Mouse (Mus musculus) gastrocnemius, postnatal 36 days (tissue): ENCODE data around the gene Six2. TPM values are rescaled to one million over a fixed set of nuclear protein-coding genes. Genes with fewer than 3 reads are reported as not detected.
A peak's percentile ranks its signal among the peaks of the same experiment; 100 is the strongest.

Experiments
- DNase-seq, 2 experiments: peaks; one replicate each; pipeline ENCODE4 v3.0.0; 2022
- intact Hi-C: fragments of 180-260 bp; cut with DNase I; formaldehyde crosslinking; loops from one replicate; pipeline ENCODE4 v1.15.1; 2025
- long read RNA-seq, 2 experiments: library from polyadenylated mRNA; stranded (forward); transcript quantifications; one replicate each; pipeline ENCODE4 v2.0.0; 2021
- total RNA-seq, 2 experiments: library from RNA; stranded (reverse); gene quantifications; 2 replicates each; pipeline ENCODE4 v1.2.3; 2021

The Six2 gene
- total RNA-seq = 10 to 100 TPM; 12.3 to 16.3 TPM
- long read RNA-seq, experiment 1, transcript Six2-202 (2 exons, 2,119 nt) = major isoform, 6 of 13 reads
- long read RNA-seq, experiment 1, partial matches to known transcripts = 5 of 13 reads
- long read RNA-seq, experiment 1, other reads (novel, unspliced or antisense) = 2 of 13 reads
- long read RNA-seq, experiment 2, transcript Six2-202 (2 exons, 2,119 nt) = major isoform, 12 of 19 reads
- long read RNA-seq, experiment 2, partial matches to known transcripts = 5 of 19 reads
- long read RNA-seq, experiment 2, other reads (novel, unspliced or antisense) = 1 of 19 reads

DNA sequence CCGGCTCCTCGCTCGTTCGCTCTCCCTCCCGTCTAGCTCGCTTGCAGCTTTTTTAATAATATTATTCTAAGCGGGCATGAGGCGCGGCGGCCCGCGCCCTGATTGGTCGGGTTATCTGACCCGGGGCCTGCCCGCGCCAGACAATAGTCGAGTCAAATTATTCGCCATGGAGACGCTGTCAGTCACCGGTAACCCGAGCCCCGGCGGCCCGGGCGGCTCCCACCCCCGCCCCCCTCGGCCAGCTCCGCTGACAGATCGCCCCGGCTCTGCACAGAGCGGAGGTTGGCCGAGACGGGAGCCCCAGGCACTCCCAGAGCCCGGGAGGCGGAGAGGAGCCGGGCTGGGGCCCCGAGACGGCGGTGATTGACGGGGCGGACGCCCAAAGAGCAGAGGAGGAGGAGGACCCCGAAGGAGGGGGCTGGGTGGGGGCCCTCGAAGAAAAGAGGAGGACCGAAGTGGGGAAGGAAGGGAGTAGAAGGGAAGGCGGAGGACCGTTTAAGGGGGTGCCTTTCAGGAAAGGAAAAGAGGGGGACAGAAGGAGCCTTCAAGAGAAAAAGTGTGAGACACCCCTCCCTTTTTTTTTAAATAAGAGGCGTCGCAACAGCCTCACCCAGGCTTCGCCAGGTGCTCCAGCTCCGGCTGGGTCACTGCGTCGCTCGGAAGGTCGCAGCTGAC is at the start of gene Six2:
Six2 (minus strand) TSS at position 39 of the 675 bp plus-strand sequence.
- intact Hi-C loops = loop anchor here (2.0 kb wide), 1 partner anchor 112 kb away; no protein-coding TSS in a partner anchor

DNA sequence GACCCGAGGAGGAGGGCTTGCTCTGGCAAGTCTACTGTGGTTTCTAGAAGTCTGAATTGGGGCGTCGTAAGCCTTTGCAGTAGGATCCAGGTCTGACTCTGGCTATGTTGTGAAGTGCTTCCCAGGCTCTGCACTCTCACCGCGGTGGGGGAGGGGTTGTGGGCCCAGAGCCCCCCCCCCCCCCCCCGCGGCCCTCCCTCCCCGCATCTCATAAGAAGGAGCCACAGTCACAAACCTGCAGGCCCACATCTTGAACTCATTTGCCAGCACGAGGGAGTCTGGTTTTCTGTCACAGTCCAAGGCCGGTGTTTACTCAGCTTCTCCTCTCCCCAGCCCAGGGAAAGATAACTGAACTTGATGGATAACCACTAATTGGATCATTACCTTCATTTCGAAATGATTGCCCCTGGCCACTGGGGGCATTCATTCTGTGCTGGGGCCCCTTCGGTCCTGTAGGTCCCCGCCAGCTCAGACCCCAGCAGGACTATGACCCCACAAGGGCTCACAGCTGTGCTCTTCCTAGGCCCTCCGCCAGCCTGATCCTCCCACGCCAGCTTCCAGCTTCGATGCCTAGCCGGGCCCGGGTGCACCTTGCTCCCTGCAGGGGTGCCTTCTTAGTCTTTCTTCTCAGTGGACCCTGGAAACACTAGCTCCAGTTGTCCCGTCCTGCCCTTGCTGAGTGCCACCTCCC is 49.2 kb upstream of the Six2 start:
- DNase-seq = no peak
- intact Hi-C loops = no loop called here

More for the DNA sequence above, at the start of gene Six2:
- peak; percentile 65 to 75 for DNase-seq

DNA sequence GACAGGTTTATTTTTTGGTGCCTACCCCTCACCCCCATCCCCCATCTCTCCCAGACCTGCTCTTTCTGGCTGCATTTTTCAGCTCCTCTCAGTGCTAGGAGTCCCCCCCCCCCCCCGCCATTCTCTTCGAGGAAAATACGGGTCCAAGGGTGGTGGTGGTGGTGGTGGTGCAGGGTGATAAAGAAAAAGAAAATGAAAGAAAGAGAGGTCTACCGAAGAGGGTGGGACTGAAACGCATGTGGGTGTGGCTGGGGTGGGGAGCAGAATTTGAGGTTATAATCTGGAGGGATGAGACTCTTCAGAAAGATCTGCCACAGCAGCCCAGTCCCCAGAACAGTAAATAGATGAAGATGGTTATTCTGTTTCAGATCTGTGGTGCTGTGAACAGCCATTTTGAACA is 43.3 kb upstream of the Six2 start:
- intact Hi-C loops = no loop called here
- DNase-seq = no peak

DNA sequence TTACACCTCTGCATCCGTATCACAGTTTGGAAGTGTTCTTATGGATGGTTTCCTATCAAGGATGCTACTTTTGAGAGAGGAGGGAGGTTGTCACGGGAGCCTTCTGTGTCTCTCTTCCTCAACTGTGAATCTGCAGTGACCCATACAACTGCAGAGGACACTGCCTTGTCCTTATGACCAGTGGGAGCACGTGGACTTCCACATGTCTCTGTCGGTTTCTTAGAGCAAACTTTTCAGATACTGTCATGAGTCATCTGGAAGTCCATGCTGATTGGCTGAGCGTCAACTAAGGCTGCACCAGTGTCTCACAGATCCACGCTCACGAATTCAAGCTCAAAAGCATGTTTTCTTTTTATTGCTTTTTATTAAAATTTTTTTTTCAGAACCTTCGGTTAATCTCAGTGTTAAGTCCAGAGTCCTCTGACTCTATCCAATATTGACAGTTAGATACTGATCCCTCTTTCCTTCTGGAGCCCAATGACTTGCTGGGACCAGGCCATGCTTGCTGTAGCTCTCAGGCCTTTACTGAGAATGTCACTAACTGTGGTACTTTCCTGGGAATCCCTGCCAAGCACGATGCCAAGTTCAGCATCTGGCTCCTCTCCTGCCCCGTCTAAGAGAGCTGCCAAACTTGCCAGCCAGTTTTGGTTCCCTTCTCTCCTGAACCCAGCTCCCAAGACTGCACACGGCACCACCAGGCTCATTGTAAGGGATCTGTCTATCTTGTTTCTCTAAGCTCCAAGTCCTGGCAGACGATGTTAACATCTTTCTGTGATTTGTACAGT is 42.3 kb upstream of the Six2 start:
- intact Hi-C loops = no loop called here
- no peak for DNase-seq

DNA sequence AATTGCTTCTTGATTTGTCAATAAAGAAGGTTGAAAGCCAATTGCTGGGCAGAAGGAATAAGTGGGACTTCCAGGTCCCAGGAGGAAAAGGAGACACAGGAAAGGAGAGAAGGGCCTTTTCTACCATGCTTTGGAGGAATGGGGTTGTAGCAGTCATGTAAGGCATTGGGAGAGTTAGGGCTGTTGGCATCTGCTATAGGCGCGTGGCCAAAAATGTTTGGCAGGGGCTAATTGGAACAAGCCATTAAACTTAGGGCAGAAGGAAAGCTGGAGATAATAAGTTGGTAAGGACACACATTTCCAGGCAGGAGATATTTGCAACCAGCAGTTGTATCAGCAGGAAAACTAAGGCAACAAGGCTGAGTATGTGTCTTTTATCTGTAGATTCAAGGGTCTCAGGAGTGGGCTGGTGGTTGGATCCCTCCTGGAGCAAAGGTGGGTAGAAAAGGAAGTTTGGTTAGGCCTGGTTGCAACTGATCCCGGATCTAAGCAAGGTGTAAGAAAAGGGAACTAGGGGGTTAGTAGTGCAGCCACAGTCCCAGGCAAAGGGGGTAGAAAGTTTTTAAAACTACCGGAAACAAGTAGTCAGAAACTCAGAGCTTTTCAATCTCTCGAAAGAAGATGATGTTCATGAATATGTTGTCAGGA is 40.1 kb upstream of the Six2 start:
- peak in 1 of 2 experiments; percentile 22 for DNase-seq
- intact Hi-C loops = no loop called here

DNA sequence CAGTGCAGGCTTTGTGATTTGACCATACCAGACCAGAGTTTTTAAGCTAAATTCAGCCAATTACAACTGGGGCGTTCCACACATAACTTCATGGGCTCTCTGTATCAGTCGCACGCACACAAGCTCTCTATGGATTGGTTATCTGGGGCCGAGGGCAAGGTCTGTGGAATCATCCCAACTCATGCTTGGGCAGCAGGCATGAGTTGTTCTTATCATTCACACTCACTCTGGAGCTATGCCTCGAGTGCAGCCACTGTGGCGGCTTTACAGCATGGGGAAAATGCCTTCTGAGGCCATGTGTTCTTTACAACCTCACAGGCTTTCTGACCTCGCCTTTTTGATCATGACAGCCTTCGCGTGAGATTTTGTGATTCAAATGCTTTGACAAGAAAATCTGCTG is 37.9 kb upstream of the Six2 start:
- intact Hi-C loops = no loop called here

DNA sequence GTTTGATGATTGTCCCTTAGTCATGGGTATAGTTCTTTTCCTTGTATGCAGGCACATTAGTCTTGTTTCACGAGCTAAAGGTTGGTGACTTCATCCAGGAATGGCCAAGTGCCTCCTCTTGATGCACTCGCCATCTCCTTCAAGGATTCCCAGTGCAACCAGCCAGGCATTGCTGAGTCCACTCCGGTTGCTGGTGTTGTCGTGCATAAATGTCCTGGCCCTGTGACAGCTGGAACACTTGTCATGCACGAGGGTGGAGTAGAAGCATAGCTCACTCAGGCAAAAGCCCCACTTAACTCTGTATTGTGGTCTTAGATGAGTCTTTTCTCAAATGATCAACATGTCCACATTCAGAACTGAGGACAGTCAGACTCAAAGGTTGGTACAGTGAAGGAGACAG is 35.1 kb upstream of the Six2 start:
- intact Hi-C loops = no loop called here
- no peak for DNase-seq

More for the DNA sequence above, 37.9 kb upstream of the Six2 start:
- no peak for DNase-seq

DNA sequence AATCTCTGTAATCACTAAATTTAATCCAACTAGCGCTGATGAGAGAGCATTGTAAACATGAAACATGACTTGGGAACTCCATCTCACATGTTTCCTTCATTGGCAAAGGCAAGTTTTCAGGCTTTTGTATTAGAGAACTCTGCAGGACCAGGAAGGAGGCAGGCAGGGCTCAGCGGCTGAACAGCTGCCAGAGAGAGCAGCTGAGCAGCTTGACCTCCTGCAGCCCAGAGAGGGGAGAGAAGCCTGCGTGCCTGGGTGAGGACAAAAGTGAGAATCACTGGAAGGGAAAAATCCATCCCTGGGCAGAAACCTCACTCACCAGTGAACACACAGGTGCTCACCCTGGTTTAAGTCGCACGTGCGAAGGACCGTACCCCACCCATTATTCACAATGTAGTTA is 29.2 kb upstream of the Six2 start:
- no peak for DNase-seq
- intact Hi-C loops = no loop called here

DNA sequence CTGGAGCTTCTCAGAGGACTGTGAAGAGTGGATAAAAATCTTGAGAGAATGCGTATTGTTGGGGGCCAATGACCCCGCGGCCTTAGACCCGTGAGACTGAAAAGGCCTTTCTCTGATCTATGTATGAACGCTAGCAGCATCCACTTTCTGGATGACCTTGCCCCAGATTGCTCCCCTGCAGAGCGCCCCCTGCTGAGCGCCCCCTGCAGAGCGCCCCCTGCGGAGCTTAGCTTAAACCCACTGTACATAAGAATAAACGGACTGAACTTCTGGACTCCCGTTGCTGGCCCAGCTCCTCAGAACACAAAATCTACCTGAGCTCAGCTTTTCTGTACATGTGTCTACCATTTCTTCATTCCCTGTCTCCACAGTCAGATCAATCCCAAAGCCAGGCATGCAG is 27.7 kb upstream of the Six2 start:
- DNase-seq = no peak
- intact Hi-C loops = no loop called here

DNA sequence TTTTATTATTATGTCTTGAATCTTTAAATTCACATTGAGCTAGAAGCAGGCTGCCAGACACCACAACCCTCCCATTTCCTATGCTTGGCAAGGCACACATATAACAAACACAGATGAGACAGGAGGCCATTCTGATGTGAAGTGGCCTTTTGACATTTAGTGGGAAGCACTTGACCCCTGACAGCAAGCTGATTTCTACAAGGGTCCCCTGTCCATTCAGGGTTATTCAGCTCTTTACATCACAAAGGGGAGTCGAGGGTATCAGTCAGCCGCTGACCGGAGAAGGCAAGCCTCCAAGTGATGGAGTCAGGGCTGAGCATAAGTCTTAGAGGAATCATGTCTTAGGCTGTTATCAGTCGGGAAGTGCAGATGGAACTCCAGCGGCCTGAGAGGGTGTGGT is 26.3 kb upstream of the Six2 start:
- no peak for DNase-seq
- intact Hi-C loops = no loop called here

DNA sequence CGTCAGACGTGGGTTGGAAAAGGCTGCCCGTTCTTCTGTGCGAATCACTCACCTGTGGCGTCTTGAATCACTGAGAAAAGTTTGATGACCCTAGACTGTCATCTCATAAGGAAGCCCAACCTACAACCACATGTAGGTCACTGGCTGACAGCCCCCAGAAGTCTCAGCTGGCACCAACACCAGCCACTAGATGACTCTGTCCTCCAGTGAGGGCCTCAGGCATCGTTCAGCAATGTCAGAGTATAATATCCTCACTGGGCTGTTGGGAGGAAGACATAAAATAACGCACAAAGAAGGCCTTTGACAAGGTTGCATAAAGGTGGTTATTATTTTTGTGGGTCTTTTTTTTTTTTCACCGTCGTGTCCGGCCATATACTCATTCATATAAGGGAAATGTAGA is 24.8 kb upstream of the Six2 start:
- intact Hi-C loops = no loop called here
- no peak for DNase-seq

DNA sequence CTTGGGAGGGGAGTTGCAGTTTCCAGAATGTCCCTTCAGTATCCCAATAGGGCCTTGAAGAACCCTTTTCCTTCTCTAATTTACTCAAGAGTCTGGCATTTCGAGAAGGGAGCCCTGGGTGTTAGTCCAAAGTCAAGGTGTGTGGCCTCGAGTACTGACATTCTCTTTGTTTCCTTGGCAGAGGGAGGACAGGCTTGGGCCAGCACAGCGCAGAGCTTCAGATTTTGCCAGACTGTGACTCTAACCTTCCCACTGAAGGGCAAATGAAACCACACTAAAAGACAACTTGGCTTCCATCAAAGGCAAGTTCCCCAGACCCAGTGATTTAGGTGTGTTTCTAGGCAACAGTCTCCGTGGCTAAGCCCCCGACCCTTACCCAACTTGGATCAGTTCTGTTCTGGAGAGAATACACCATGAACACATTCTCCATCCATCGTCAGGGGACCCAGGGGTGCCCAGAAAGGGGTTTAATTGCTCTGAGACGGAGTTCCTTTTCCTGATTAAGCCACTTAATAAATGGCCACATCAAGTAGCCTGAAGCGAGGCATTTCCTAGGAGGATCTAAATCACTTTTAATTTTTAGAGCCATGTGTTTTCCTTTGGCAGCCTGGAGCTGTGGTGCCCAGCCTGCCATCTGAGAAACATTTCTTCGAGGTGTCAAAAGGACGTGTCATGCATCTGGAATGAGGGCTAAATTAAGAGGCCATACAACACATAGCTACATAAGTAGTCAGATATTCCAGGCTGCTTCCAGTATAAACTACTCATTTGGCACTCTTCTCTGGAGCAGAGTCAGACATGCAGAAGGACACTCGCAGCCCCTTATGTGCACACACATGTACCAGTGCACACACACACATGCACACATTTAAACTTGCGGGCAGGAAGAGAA is 16.5 kb upstream of the Six2 start:
- DNase-seq = no peak
- intact Hi-C loops = no loop called here

DNA sequence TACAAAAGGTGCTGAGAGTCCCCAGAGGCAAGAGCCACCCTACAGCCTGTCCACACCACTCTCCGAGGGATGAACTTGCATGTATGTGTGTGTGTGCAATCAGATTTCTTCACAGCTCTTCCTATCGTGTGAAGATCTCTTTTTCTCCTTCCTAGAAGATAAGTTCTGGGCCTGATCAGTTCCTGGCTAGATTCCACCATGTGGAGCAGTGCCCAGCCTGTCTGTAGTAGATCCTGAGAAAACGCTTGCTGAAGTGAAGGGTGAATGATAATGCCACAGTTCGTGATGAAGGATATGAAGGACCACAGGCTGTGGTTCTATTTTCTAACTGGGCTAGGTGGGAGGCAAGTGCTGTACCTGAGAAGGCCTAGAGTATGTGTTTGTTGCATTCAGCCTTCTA is 12.0 kb upstream of the Six2 start:
- intact Hi-C loops = no loop called here
- no peak for DNase-seq

DNA sequence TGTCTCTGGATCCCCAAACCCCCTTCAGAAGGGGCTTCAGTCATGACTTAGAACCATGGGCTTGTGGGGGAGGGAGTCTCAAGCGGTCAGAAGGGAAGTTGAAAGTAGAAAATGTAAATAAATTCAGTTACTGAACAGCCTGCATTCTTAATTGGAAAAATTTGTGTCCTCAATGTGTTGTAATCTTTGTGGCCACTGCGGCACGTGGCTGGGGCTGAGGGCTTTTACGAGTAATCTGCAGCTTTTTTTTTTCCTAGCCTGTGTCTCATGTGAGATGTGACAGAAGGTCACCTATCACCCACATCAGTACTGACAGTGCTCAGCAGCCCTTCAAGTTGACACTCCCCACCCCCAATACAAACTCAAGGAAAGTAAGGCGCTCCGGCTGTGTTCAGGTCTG is 10.6 kb upstream of the Six2 start:
- no peak for DNase-seq
- intact Hi-C loops = no loop called here

DNA sequence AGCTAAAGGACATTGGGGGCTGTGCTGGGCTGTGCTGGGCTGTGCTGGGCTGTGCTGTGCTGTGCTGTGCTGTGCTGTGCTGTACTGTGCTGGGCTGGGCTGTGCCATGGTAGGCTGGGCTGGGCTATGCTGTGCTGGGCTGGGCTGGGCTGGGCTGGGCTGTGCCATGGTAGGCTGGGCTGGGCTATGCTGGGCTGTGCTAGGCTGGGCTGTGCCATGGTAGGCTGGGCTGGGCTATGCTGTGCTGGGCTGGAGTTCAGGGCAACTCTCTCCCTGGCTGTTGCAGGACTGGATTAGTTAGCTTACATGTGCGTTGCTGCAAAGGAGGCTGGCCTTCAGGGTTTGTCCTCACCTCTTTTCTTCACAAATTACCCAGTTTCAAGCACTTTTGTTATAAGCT is 9.9 kb upstream of the Six2 start:
- intact Hi-C loops = no loop called here
- DNase-seq = no peak

DNA sequence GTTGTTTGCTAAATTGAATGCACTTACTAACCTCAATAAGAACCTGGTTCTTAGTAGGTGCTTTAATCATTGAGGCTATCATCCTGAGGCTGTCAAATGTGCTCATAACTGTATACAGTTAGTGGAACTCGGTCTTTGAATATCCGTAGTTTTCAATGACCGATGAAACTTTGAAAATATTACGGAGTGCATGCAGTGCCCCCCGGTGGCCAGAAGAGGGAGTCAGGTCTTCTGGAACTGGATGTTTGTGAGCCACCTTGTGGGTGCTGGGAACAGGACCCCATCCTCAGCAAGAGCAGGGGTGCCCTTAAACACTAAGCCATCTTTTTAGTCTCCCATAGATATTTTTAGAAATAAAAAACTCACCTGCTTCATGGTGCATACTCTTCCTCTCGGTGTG is 6.4 kb upstream of the Six2 start:
- DNase-seq = no peak
- intact Hi-C loops = no loop called here

DNA sequence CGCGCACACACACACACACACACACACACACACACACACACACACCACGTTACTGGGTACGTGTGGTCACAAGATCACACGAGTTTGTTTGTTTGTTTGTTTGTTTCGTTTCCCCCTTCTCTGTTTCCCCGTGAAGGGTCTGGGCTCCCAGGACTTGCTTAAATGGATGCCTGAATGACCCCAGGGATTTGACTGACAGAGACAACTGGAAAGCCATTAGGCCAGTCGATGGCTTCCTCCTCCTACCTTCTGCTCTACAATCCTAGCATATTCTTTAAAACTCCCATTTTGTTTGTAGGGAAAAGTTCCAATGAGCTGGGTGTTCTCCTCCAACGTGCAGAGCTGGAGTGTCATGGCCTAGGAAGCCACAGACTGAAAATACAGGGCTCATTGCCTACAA is 5.0 kb upstream of the Six2 start:
- intact Hi-C loops = no loop called here
- no peak for DNase-seq

DNA sequence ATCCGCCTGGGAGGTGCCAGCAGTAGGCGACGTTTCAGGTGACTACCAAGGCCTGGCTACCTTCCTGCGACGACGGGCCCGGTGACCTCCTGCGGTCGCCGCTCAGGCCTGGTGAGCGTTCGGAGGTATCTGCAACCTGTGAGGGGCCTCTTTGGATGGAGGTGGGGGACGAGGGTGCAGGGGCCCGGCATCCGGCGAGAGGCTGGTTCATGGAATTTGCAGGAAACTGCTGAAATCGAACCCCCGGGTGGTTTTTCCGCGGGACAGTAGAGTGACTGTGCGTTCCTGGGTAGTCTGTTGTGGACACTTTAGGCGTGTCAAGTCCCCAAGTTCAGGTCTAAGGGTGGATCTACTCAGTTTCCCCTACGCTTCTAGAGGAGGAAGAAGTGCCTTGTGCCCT is 4.5 kb upstream of the Six2 start:
- DNase-seq = no peak
- intact Hi-C loops = no loop called here

DNA sequence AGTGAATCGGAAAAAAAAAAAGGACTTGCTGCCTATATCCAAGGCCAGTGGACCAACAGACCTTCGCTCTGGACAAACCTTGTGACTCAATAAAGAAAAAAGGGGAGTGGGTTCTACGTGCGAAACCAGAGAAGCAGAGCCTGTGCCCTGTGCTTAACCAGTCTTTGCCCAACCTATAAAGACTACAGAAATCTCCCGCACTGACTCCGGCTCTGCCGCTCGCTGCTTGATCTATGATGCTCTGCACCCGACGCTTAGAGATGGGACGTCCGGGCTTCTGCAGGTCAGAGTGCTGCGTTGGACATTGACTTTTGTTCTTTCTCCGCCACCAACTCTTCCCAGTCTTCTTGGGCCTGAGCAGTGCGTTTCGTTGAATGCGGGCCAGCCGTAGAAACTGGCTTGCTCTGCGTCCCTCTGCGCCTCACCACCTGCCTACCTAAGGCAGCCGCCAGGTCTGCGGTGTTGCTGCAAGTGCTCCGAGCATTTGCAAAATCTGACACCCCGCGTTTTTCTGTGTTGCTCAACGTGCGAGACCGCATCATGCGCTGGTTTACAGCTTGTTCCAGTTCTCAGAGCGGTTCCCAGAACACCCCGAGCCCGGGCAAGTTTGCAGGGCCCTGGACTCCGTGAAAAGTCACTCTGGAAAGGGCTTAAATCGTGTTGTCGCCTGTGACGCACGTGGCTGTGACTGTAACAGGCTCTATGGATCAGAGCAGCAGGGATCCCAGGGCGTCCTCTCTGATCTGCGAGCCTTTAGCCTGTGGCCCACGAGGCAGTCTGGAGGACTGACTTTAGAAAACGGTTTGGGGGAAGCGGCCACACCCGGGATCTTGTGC is 3.8 kb upstream of the Six2 start:
- intact Hi-C loops = no loop called here
- DNase-seq = no peak
